Mouse (Mus musculus) limb, embryonic 10.5 days (tissue): ENCODE data around the gene Fkrp. TPM values are rescaled to one million over a fixed set of nuclear protein-coding genes. Genes with fewer than 3 reads are reported as not detected.

Source experiments
- DNase-seq: peaks from one replicate; pipeline ENCODE4 v3.0.0-alpha.2; 2017; ENCODE audit warnings: low spot score
- H3K27ac ChIP-seq: fragments of 300-500 bp; sonication (generic); 2 replicates; pipeline ENCODE4 v1.5.1; 2016; ENCODE audit warnings: mild to moderate bottlenecking
- H3K27me3 ChIP-seq: fragments of 300-500 bp; sonication (generic); 2 replicates; pipeline ENCODE4 v1.6.1; 2016; ENCODE audit warnings: low read depth, mild to moderate bottlenecking; ENCODE audit not compliant: poor library complexity, severe bottlenecking
- H3K36me3 ChIP-seq: fragments of 300-500 bp; sonication (generic); 2 replicates; pipeline ENCODE4 v1.6.1; 2016; ENCODE audit warnings: mild to moderate bottlenecking, moderate library complexity
- H3K4me1 ChIP-seq: fragments of 300-500 bp; sonication (generic); 2 replicates; pipeline ENCODE4 v1.6.1; 2016
- H3K4me3 ChIP-seq: fragments of 300-500 bp; sonication (generic); 2 replicates; pipeline ENCODE4 v1.5.1; 2016; ENCODE audit warnings: mild to moderate bottlenecking, moderate library complexity
- H3K9me3 ChIP-seq: fragments of 300-500 bp; sonication (generic); replicated peaks from 2 replicates; pipeline ENCODE4 v1.6.1; 2016; ENCODE audit warnings: mild to moderate bottlenecking
- WGBS: fragments of 180-500 bp; shearing (Covaris S2); methylation state at CpG from one replicate; pipeline ENCODE4 v1.1.7; 2016; 5-methylcytosine and 5-hydroxymethylcytosine counted together
- polyA plus RNA-seq: library from polyadenylated mRNA; unstranded; fragments of >200 nt; fragmentation: Nextera tagmentation; extraction: Ambion mirVana; gene quantifications from 2 replicates; pipeline ENCODE4 v1.2.1, GENCODE M21; 2016

Fkrp gene
- polyA plus RNA-seq, 1 experiment from 2014 or later: 33.1 TPM

GRCm38 (mm10) chr7:16780825-16781554, 35.5 kb downstream of the Fkrp start, which contains the start of gene Slc1a5:
TSS of gene Slc1a5 (plus strand) at chr7:16781340.
- H3K4me1 ChIP-seq: peaks cover 46% of the 10 kb centered on the region
- 3% methylated on average over 34 of the region's 34 CpGs for WGBS
- H3K36me3 ChIP-seq: peaks cover 10% of the 10 kb centered on the region
- H3K4me3 ChIP-seq: peak within 1 kb of the TSS; percentile 85
- peak within 1 kb of the TSS; percentile 81 for H3K27ac ChIP-seq
- peaks cover 4% of the 10 kb centered on the region; the same call in 1 of the 2 replicates for H3K9me3 ChIP-seq
- DNase-seq: peak; percentile 95
- H3K27me3 ChIP-seq: no peaks in the 10 kb centered on the region

- Histone ChIP-seq H3K4me1 (peaks cover 45% of the 10 kb centered on the region), H3K4me3 (0 out of 2 replicates have a peak overlapping the region, but pooled peaks have one; percentile 85), H3K27me3 (no peaks in the 10 kb centered on the region), H3K27ac (0 out of 2 replicates have a peak overlapping the region, but pooled peaks have one; percentile 19), H3K36me3 (0 out of 2 replicates have a peak, but pooled peaks cover 4% of the 10 kb centered on the region), H3K9me3 (peaks cover 4% of the 10 kb centered on the region; the same call in 1 of the 2 replicates)
- DNase-seq: no peak
- 78% methylated on average over 5 of the region's 5 CpGs for WGBS
Measured at GRCm38 (mm10) chr7:16780076-16780475, 36.5 kb downstream of the Fkrp start.

- Histone ChIP-seq H3K4me3 (no peak overlapping the region), H3K27ac (no peak overlapping the region), H3K4me1 (peaks cover 8% of the 10 kb centered on the region), H3K9me3 (peaks cover 4% of the 10 kb centered on the region; the same call in 1 of the 2 replicates), H3K36me3 (no peaks in the 10 kb centered on the region), H3K27me3 (no peaks in the 10 kb centered on the region)
- WGBS: 43% methylated on average over 5 of the region's 5 CpGs
- DNase-seq: no peak
Measured at GRCm38 (mm10) chr7:16775888-16776287, 40.6 kb downstream of the Fkrp start.

GRCm38 (mm10) chr7:16766443-16766842, 50.1 kb downstream of the Fkrp start:
- H3K9me3 ChIP-seq: no peaks in the 10 kb centered on the region
- H3K27me3 ChIP-seq: no peaks in the 10 kb centered on the region
- H3K4me3 ChIP-seq: no peak overlapping the region
- peaks cover 20% of the 10 kb centered on the region for H3K4me1 ChIP-seq
- 60% methylated on average over 2 of the region's 2 CpGs for WGBS
- H3K27ac ChIP-seq: 0 out of 2 replicates have a peak overlapping the region, but pooled peaks have one; percentile 7
- DNase-seq: no peak
- no peaks in the 10 kb centered on the region for H3K36me3 ChIP-seq

GRCm38 (mm10) chr7:16763463-16764218, 52.9 kb downstream of the Fkrp start:
- 92% methylated on average over 7 of the region's 7 CpGs for WGBS
- DNase-seq: no peak
- no peaks in the 10 kb centered on the region for H3K36me3 ChIP-seq
- H3K4me1 ChIP-seq: peaks cover 37% of the 10 kb centered on the region
- no peaks in the 10 kb centered on the region for H3K9me3 ChIP-seq
- no peak overlapping the region for H3K4me3 ChIP-seq
- H3K27me3 ChIP-seq: no peaks in the 10 kb centered on the region
- no peak overlapping the region for H3K27ac ChIP-seq

GRCm38 (mm10) chr7:16761630-16762029, 54.9 kb downstream of the Fkrp start:
- H3K27ac ChIP-seq: peak overlapping the region; percentile 77; the same call in 1 of the 2 replicates

GRCm38 (mm10) chr7:16761005-16761481, 55.5 kb downstream of the Fkrp start:
- Histone ChIP-seq H3K36me3 (no peaks in the 10 kb centered on the region), H3K27ac (peak overlapping the region; percentile 77), H3K4me1 (peaks cover 27% of the 10 kb centered on the region), H3K4me3 (no peak overlapping the region), H3K27me3 (no peaks in the 10 kb centered on the region), H3K9me3 (no peaks in the 10 kb centered on the region)
- 53% methylated on average over 9 of the region's 10 CpGs for WGBS
- DNase-seq: no peak

More at GRCm38 (mm10) chr7:16761630-16762029, 54.9 kb downstream of the Fkrp start:
- Histone ChIP-seq H3K27me3 (no peaks in the 10 kb centered on the region), H3K9me3 (no peaks in the 10 kb centered on the region), H3K36me3 (no peaks in the 10 kb centered on the region), H3K4me3 (no peak overlapping the region), H3K4me1 (peaks cover 33% of the 10 kb centered on the region)
- no peak for DNase-seq
- WGBS: 57% methylated on average over 5 of the region's 5 CpGs

- no peak overlapping the region for H3K27ac ChIP-seq
- WGBS: 22% methylated on average over 8 of the region's 8 CpGs
Measured at GRCm38 (mm10) chr7:16760292-16760691, 56.2 kb downstream of the Fkrp start.

More at GRCm38 (mm10) chr7:16760292-16760691, 56.2 kb downstream of the Fkrp start:
- Histone ChIP-seq H3K27me3 (no peaks in the 10 kb centered on the region), H3K9me3 (no peaks in the 10 kb centered on the region), H3K4me1 (peaks cover 22% of the 10 kb centered on the region), H3K4me3 (no peak overlapping the region), H3K36me3 (no peaks in the 10 kb centered on the region)
- DNase-seq: peak; percentile 55

Other genes with a start within 250 kb of the Fkrp start
- gene Arhgap35, start 201.7 kb downstream of the Fkrp start, polyA plus RNA-seq: 32.4 and 35.1 TPM in 2 replicates
- not detected in 2 replicates for gene Ceacam15, start 141.0 kb downstream of the Fkrp start, polyA plus RNA-seq
- not detected in 2 replicates for gene Ceacam9, start 94.8 kb downstream of the Fkrp start, polyA plus RNA-seq
- gene Ap2s1, start 78.3 kb downstream of the Fkrp start, polyA plus RNA-seq: 250 and 252 TPM in 2 replicates
- gene Slc1a5, start 35.4 kb downstream of the Fkrp start, polyA plus RNA-seq: 48.3 and 48.7 TPM in 2 replicates
- 130 and 145 TPM in 2 replicates for gene Strn4, start 843 bp downstream of the Fkrp start, polyA plus RNA-seq
- gene Prkd2, start 26.2 kb upstream of the Fkrp start, polyA plus RNA-seq: 15.0 and 15.6 TPM in 2 replicates
- 7.0 and 8.2 TPM in 2 replicates for gene Dact3, start 58.6 kb upstream of the Fkrp start, polyA plus RNA-seq
- 15.4 and 18.5 TPM in 2 replicates for gene Gng8, start 75.1 kb upstream of the Fkrp start, polyA plus RNA-seq
- 0.18 and 0.43 TPM in 2 replicates for gene Ptgir, start 89.8 kb upstream of the Fkrp start, polyA plus RNA-seq
- 127 and 134 TPM in 2 replicates for gene Calm3, start 107.4 kb upstream of the Fkrp start, polyA plus RNA-seq
- gene Pnmal2, start 128.0 kb upstream of the Fkrp start, polyA plus RNA-seq: 2.6 and 5.7 TPM in 2 replicates
- gene Pnmal1, start 142.9 kb upstream of the Fkrp start, polyA plus RNA-seq: 0.79 and 1.5 TPM in 2 replicates
- 0.96 and 0.98 TPM in 2 replicates for gene Gm42372, start 166.4 kb upstream of the Fkrp start, polyA plus RNA-seq
- gene Ccdc8, start 176.0 kb upstream of the Fkrp start, polyA plus RNA-seq: 13.7 and 13.8 TPM in 2 replicates
- 149 and 158 TPM in 2 replicates for gene Ppp5c, start 211.2 kb upstream of the Fkrp start, polyA plus RNA-seq
- 5.9 and 7.4 TPM in 2 replicates for gene Hif3a, start 245.7 kb upstream of the Fkrp start, polyA plus RNA-seq